Mouse (Mus musculus): ENCODE data around the gene Mapk12.

The Mapk12 gene
- long read RNA-seq, experiment 1, partial matches to known transcripts, result 0 of 3 reads
- long read RNA-seq, experiment 1, other reads (novel, unspliced or antisense), result 0 of 3 reads
- long read RNA-seq, experiment 2, partial matches to known transcripts, result 0 of 3 reads
- long read RNA-seq, experiment 2, other reads (novel, unspliced or antisense), result 3 of 3 reads

GRCm38 (mm10) chr15:89140659-89141252, at the start of gene Mapk12:
TSS of gene Mapk12 (minus strand) at chr15:89140703.
- intact Hi-C loops (cut with DNase I), result no loop called here

- intact Hi-C loops (cut with DNase I), result no loop called here
Measured at GRCm38 (mm10) chr15:89184937-89185227, 44.4 kb upstream of the Mapk12 start.

- intact Hi-C loops (cut with DNase I), result no loop called here
Measured at GRCm38 (mm10) chr15:89184141-89184936, 43.8 kb upstream of the Mapk12 start.

GRCm38 (mm10) chr15:89182842-89183241, 42.3 kb upstream of the Mapk12 start:
- intact Hi-C loops (cut with DNase I), result no loop called here

- intact Hi-C loops (cut with DNase I), result no loop called here
Measured at GRCm38 (mm10) chr15:89182328-89182741, 41.8 kb upstream of the Mapk12 start.

- intact Hi-C loops (cut with DNase I), result no loop called here
Measured at GRCm38 (mm10) chr15:89181561-89182270, 41.2 kb upstream of the Mapk12 start.

GRCm38 (mm10) chr15:89180571-89181229, 40.2 kb upstream of the Mapk12 start, which contains the start of gene Plxnb2:
TSS of gene Plxnb2 (minus strand) at chr15:89180788.
- intact Hi-C loops (cut with DNase I), result no loop called here

- intact Hi-C loops (cut with DNase I), result no loop called here
Measured at GRCm38 (mm10) chr15:89180081-89180541, 39.6 kb upstream of the Mapk12 start.

GRCm38 (mm10) chr15:89179630-89179964, 39.1 kb upstream of the Mapk12 start:
- intact Hi-C loops (cut with DNase I), result no loop called here

- intact Hi-C loops (cut with DNase I), result no loop called here
Measured at GRCm38 (mm10) chr15:89178954-89179629, 38.6 kb upstream of the Mapk12 start.

- intact Hi-C loops (cut with DNase I), result no loop called here
Measured at GRCm38 (mm10) chr15:89178260-89178860, 37.9 kb upstream of the Mapk12 start.

- intact Hi-C loops (cut with DNase I), result no loop called here
Measured at GRCm38 (mm10) chr15:89177576-89178259, 37.2 kb upstream of the Mapk12 start.

- intact Hi-C loops (cut with DNase I), result no loop called here
Measured at GRCm38 (mm10) chr15:89177121-89177520, 36.6 kb upstream of the Mapk12 start.

GRCm38 (mm10) chr15:89175411-89176155, 35.1 kb upstream of the Mapk12 start:
- intact Hi-C loops (cut with DNase I), result no loop called here

GRCm38 (mm10) chr15:89174889-89175339, 34.4 kb upstream of the Mapk12 start:
- intact Hi-C loops (cut with DNase I), result no loop called here

GRCm38 (mm10) chr15:89173906-89174214, 33.4 kb upstream of the Mapk12 start:
- intact Hi-C loops (cut with DNase I), result no loop called here

- intact Hi-C loops (cut with DNase I), result no loop called here
Measured at GRCm38 (mm10) chr15:89173024-89173905, 32.8 kb upstream of the Mapk12 start.

GRCm38 (mm10) chr15:89172276-89172935, 31.9 kb upstream of the Mapk12 start:
- intact Hi-C loops (cut with DNase I), result no loop called here

All from adrenal gland (tissue).